Mouse (Mus musculus): Measurements from ENCODE around the gene Snx1.
A peak's percentile ranks its signal among the peaks of the same experiment; 100 is the strongest.

Gene Snx1

DNA sequence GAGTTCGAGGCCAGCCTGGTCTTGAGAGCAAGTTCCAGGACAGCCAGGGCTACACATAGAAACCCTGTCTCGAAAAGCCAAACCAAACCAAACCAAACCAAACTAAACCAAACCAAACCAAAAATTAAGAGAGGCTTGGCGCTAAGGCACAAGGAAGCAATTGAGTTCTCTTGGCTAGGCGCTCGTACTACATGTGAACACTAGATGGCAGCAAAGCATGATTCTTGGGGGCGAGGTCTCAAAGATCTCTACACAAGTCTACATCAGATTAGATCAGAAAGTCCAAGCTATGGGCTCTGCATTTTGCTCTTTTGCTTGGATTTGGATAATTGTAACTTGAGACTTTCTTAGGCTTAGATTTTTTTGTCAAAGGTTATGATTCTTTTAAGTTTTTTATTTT, 17.9 kb upstream of the Snx1 start:
- peaks cover 14% of the 10 kb centered on the region for H3K36me3 ChIP-seq (ENCODE audit: insufficient read depth, low read length)
- H3K4me1 ChIP-seq (replicated peaks; ENCODE audit: low read depth, low read length): peaks cover 10% of the 10 kb centered on the region
- H3K9me3 ChIP-seq (ENCODE audit: low read length): no peaks in the 10 kb centered on the region
- H3K27me3 ChIP-seq (ENCODE audit: insufficient read depth, low read length): peaks cover 4% of the 10 kb centered on the region; the same call in 1 of the 2 replicates
- no peak overlapping the region for H3K4me3 ChIP-seq (replicated peaks; ENCODE audit: low read length)
- TF ChIP-seq CTCF (conservative IDR thresholded peaks at IDR 0.05; ENCODE audit: low read length) (peak; percentile 87), NANOG (IDR thresholded peaks at IDR 0.05; ENCODE audit: borderline replicate concordance, low read length) (no peak), POU5F1 (IDR thresholded peaks at IDR 0.05; ENCODE audit: borderline replicate concordance, low read length) (no peak)

- H3K36me3 ChIP-seq (ENCODE audit: insufficient read depth, low read length): peaks cover 33% of the 10 kb centered on the region
- peaks cover 4% of the 10 kb centered on the region; the same call in 1 of the 2 replicates for H3K27me3 ChIP-seq (ENCODE audit: insufficient read depth, low read length)
- TF ChIP-seq NANOG (IDR thresholded peaks at IDR 0.05; ENCODE audit: borderline replicate concordance, low read length) (no peak), POU5F1 (IDR thresholded peaks at IDR 0.05; ENCODE audit: borderline replicate concordance, low read length) (no peak), CTCF (conservative IDR thresholded peaks at IDR 0.05; ENCODE audit: low read length) (no peak)
- peaks cover 10% of the 10 kb centered on the region for H3K4me1 ChIP-seq (replicated peaks; ENCODE audit: low read depth, low read length)
- H3K9me3 ChIP-seq (ENCODE audit: low read length): no peaks in the 10 kb centered on the region
- H3K4me3 ChIP-seq (replicated peaks; ENCODE audit: low read length): no peak overlapping the region
Observed at GRCm38 (mm10) chr9:66142265-66142664, 15.9 kb upstream of the Snx1 start.

DNA sequence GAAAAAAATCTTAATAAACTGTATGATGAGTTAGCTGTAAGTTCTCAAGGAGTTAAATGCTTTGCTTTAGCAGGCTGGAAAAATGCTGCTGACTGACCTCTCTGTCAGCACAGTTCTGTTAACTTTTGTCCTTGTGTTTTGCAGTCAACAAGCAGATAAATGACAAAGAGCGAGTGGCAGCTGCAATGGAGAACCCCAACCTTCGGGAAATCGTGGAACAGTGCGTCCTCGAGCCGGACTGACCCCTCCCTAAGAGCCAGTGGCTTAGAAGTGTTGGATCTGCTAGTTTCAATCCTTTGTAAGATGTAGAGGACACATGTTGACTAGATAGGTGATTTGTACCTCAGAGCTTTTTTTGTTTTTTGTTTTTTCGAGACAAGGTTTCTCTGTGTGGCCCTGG, 11.8 kb upstream of the Snx1 start:
- H3K4me1 ChIP-seq (replicated peaks; ENCODE audit: low read depth, low read length): no peaks in the 10 kb centered on the region
- H3K36me3 ChIP-seq (ENCODE audit: insufficient read depth, low read length): peaks cover 59% of the 10 kb centered on the region
- no peak overlapping the region for H3K4me3 ChIP-seq (replicated peaks; ENCODE audit: low read length)
- TF ChIP-seq CTCF (conservative IDR thresholded peaks at IDR 0.05; ENCODE audit: low read length) (no peak), POU5F1 (IDR thresholded peaks at IDR 0.05; ENCODE audit: borderline replicate concordance, low read length) (no peak), NANOG (IDR thresholded peaks at IDR 0.05; ENCODE audit: borderline replicate concordance, low read length) (no peak)
- no peaks in the 10 kb centered on the region for H3K9me3 ChIP-seq (ENCODE audit: low read length)
- H3K27me3 ChIP-seq (ENCODE audit: insufficient read depth, low read length): no peaks in the 10 kb centered on the region

GRCm38 (mm10) chr9:66135967-66136366, 9.6 kb upstream of the Snx1 start:
- no peaks in the 10 kb centered on the region for H3K9me3 ChIP-seq (ENCODE audit: low read length)

GRCm38 (mm10) chr9:66131466-66131865, 5.1 kb upstream of the Snx1 start:
- TF ChIP-seq POU5F1 (IDR thresholded peaks at IDR 0.05; ENCODE audit: borderline replicate concordance, low read length) (no peak), NANOG (IDR thresholded peaks at IDR 0.05; ENCODE audit: borderline replicate concordance, low read length) (no peak), CTCF (conservative IDR thresholded peaks at IDR 0.05; ENCODE audit: low read length) (no peak)
- Histone ChIP-seq H3K9me3 (ENCODE audit: low read length) (peaks cover 17% of the 10 kb centered on the region), H3K27me3 (ENCODE audit: insufficient read depth, low read length) (no peaks in the 10 kb centered on the region), H3K4me1 (replicated peaks; ENCODE audit: low read depth, low read length) (peaks cover 16% of the 10 kb centered on the region), H3K36me3 (ENCODE audit: insufficient read depth, low read length) (peaks cover 40% of the 10 kb centered on the region), H3K4me3 (replicated peaks; ENCODE audit: low read length) (no peak overlapping the region)

More at GRCm38 (mm10) chr9:66135967-66136366, 9.6 kb upstream of the Snx1 start:
- H3K4me1 ChIP-seq (replicated peaks; ENCODE audit: low read depth, low read length): peaks cover 6% of the 10 kb centered on the region
- H3K4me3 ChIP-seq (replicated peaks; ENCODE audit: low read length): no peak overlapping the region
- peaks cover 65% of the 10 kb centered on the region for H3K36me3 ChIP-seq (ENCODE audit: insufficient read depth, low read length)
- TF ChIP-seq NANOG (IDR thresholded peaks at IDR 0.05; ENCODE audit: borderline replicate concordance, low read length) (no peak), POU5F1 (IDR thresholded peaks at IDR 0.05; ENCODE audit: borderline replicate concordance, low read length) (no peak), CTCF (conservative IDR thresholded peaks at IDR 0.05; ENCODE audit: low read length) (peak; percentile 55)
- no peaks in the 10 kb centered on the region for H3K27me3 ChIP-seq (ENCODE audit: insufficient read depth, low read length)

DNA sequence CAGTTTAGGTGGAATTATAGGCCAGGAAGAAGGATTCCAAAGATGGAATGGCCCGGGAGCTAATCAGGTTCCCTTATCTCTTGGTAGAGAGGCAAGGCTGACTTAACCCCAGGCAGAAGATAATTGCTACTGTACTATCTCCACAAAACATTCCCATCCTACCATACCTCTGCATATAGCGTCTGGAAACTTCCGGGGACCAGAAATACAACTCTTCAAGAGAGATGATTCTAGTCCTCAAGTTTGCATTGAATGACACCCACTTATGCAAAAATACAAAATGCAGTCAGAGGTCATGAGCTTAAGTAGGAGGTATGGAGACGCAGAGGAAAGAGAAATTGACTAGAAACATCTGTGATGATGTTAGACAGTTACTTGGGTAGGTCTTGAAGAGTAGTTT, 1.5 kb upstream of the Snx1 start:
- H3K4me1 ChIP-seq (replicated peaks; ENCODE audit: low read depth, low read length): peaks cover 37% of the 10 kb centered on the region
- peaks cover 17% of the 10 kb centered on the region for H3K36me3 ChIP-seq (ENCODE audit: insufficient read depth, low read length)
- H3K9me3 ChIP-seq (ENCODE audit: low read length): peaks cover 17% of the 10 kb centered on the region
- no peaks in the 10 kb centered on the region for H3K27me3 ChIP-seq (ENCODE audit: insufficient read depth, low read length)
- no peak overlapping the region for H3K4me3 ChIP-seq (replicated peaks; ENCODE audit: low read length)
- TF ChIP-seq CTCF (conservative IDR thresholded peaks at IDR 0.05; ENCODE audit: low read length) (no peak), NANOG (IDR thresholded peaks at IDR 0.05; ENCODE audit: borderline replicate concordance, low read length) (no peak), POU5F1 (IDR thresholded peaks at IDR 0.05; ENCODE audit: borderline replicate concordance, low read length) (no peak)

- Histone ChIP-seq H3K4me1 (replicated peaks; ENCODE audit: low read depth, low read length) (peaks cover 37% of the 10 kb centered on the region), H3K4me3 (replicated peaks; ENCODE audit: low read length) (peak overlapping the region; percentile 92)
- TF ChIP-seq NANOG (IDR thresholded peaks at IDR 0.05; ENCODE audit: borderline replicate concordance, low read length): no peak
- no peak for TF ChIP-seq POU5F1 (IDR thresholded peaks at IDR 0.05; ENCODE audit: borderline replicate concordance, low read length)
- TF ChIP-seq CTCF (conservative IDR thresholded peaks at IDR 0.05; ENCODE audit: low read length): no peak
Observed at GRCm38 (mm10) chr9:66127193-66127546, 783 bp upstream of the Snx1 start.

DNA sequence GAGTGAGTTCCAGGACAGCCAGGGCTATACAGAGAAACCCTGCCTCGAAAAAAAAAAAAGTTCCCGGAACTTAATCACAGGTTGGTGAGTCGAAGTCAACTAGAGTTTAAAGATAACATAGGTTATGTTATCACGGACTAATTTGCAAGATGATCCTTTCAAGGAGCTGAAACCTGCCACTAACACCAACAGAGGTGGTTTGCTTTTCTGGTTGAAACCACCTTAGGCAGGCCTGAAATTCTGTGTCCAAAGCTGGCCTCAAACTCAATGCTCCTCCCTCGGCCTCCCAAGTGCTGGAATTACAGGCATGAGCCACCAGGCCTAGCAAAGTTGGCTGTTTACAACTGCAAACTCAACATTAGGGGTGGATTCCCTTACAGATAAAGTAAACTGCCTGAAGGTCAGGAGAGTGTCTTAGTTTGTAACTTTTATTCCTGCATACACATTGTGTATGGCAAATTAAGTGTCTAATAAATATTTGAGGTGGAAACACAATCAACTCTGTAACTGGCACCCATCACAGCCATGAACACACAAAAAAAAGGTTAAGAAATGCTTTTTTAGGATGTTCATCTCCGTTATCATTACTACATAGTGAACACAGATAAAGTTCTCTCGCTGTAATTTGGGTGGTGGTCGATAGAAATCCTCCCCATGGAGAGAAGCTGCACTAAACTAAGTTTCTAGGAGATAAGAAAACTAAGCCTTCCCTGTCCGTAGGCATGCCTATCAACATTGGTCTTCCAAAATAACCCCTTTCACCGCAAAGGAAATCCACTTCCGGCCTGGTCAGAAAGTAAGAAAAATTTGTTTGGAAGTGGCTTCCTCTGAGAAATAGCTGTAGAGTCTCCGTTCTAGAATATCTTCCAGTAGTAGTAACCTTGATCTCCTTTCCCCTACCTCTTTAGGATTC, 588 bp downstream of the Snx1 start:
- Histone ChIP-seq H3K36me3 (ENCODE audit: insufficient read depth, low read length) (peaks cover 14% of the 10 kb centered on the region; the same call in 1 of the 2 replicates), H3K9me3 (ENCODE audit: low read length) (peaks cover 17% of the 10 kb centered on the region), H3K27me3 (ENCODE audit: insufficient read depth, low read length) (no peaks in the 10 kb centered on the region), H3K4me1 (replicated peaks; ENCODE audit: low read depth, low read length) (peaks cover 30% of the 10 kb centered on the region), H3K4me3 (replicated peaks; ENCODE audit: low read length) (peak overlapping the region; percentile 92)
- no peak for TF ChIP-seq NANOG (IDR thresholded peaks at IDR 0.05; ENCODE audit: borderline replicate concordance, low read length)

More at GRCm38 (mm10) chr9:66127193-66127546, 783 bp upstream of the Snx1 start:
- Histone ChIP-seq H3K27me3 (ENCODE audit: insufficient read depth, low read length) (no peaks in the 10 kb centered on the region), H3K36me3 (ENCODE audit: insufficient read depth, low read length) (peaks cover 14% of the 10 kb centered on the region; the same call in 1 of the 2 replicates), H3K9me3 (ENCODE audit: low read length) (peaks cover 17% of the 10 kb centered on the region)

Measured in E14TG2a.4 (cell line).